Mouse (Mus musculus) mature B cell (primary cell): ENCODE measurements around the gene Brd3os.

Experiments used
- in situ Hi-C: fragments of 300-500 bp; cut with MboI; formaldehyde crosslinking; loops from 2 replicates; pipeline ENCODE4 v1.14.3; 2019

The Brd3os gene

GRCm38 (mm10) chr2:27462901-27463300 lies 20.8 kb downstream of the Brd3os start:
- in situ Hi-C loops, result no loop called here

GRCm38 (mm10) chr2:27469292-27469990 lies 27.3 kb downstream of the Brd3os start:
- in situ Hi-C loops, result no loop called here

GRCm38 (mm10) chr2:27469991-27470355 lies 27.8 kb downstream of the Brd3os start:
- in situ Hi-C loops, result no loop called here

- in situ Hi-C loops, result no loop called here
Observed at GRCm38 (mm10) chr2:27470535-27470934, 28.4 kb downstream of the Brd3os start.

- in situ Hi-C loops, result no loop called here
Observed at GRCm38 (mm10) chr2:27471170-27471584, 29.1 kb downstream of the Brd3os start.

GRCm38 (mm10) chr2:27473061-27473765 lies 31.1 kb downstream of the Brd3os start:
- in situ Hi-C loops, result no loop called here

- in situ Hi-C loops, result no loop called here
Observed at GRCm38 (mm10) chr2:27473911-27474310, 31.8 kb downstream of the Brd3os start.

- in situ Hi-C loops, result loop anchor here (25.0 kb wide), 1 partner anchor 287 kb away; no protein-coding TSS in a partner anchor
Observed at GRCm38 (mm10) chr2:27474621-27475484, 32.7 kb downstream of the Brd3os start.

GRCm38 (mm10) chr2:27475495-27476302 lies 33.6 kb downstream of the Brd3os start:
- in situ Hi-C loops, result loop anchor here (25.0 kb wide), 1 partner anchor 287 kb away; no protein-coding TSS in a partner anchor

GRCm38 (mm10) chr2:27476303-27477192 lies 34.4 kb downstream of the Brd3os start:
- in situ Hi-C loops, result loop anchor here (25.0 kb wide), 1 partner anchor 286 kb away; no protein-coding TSS in a partner anchor

GRCm38 (mm10) chr2:27479821-27480220 lies 37.7 kb downstream of the Brd3os start:
- in situ Hi-C loops, result loop anchor here (25.0 kb wide), 1 partner anchor 282 kb away; no protein-coding TSS in a partner anchor

- in situ Hi-C loops, result loop anchor here (25.0 kb wide), 1 partner anchor 282 kb away; no protein-coding TSS in a partner anchor
Observed at GRCm38 (mm10) chr2:27480367-27480766, 38.2 kb downstream of the Brd3os start.

GRCm38 (mm10) chr2:27482265-27482861 lies 40.2 kb downstream of the Brd3os start:
- in situ Hi-C loops, result loop anchor here (25.0 kb wide), 1 partner anchor 280 kb away; no protein-coding TSS in a partner anchor

- in situ Hi-C loops, result loop anchor here (25.0 kb wide), 1 partner anchor 276 kb away; no protein-coding TSS in a partner anchor
Observed at GRCm38 (mm10) chr2:27486725-27487124, 44.6 kb downstream of the Brd3os start.

- in situ Hi-C loops, result loop anchor here (25.0 kb wide), 1 partner anchor 275 kb away; no protein-coding TSS in a partner anchor
Observed at GRCm38 (mm10) chr2:27487336-27488049, 45.4 kb downstream of the Brd3os start.

GRCm38 (mm10) chr2:27488362-27488761 lies 46.2 kb downstream of the Brd3os start:
- in situ Hi-C loops, result loop anchor here (25.0 kb wide), 1 partner anchor 274 kb away; no protein-coding TSS in a partner anchor

GRCm38 (mm10) chr2:27490939-27491338 lies 48.8 kb downstream of the Brd3os start:
- in situ Hi-C loops, result loop anchor here (25.0 kb wide), 1 partner anchor 271 kb away; no protein-coding TSS in a partner anchor
